15 mouse cellular contexts compared by ENCODE assay signal in genomic region chr7:45178550-45178949, GRCm38 (mm10). TPM values are rescaled to one million over a fixed set of nuclear protein-coding genes. Genes with fewer than 3 reads are reported as not detected.
"Had no signal": no experiment of that assay in that cellular context is flagged by ENCODE, and none has a peak within 500 bp of the region (broad histone marks: within the 10 kb centered on the region; RNA-seq: fewer than 3 reads in every experiment).

No protein-coding gene starts in this region.

- H3K9ac ChIP-seq: limb, embryonic 12.5 days; lung, embryonic 15.5 days; midbrain, embryonic 12.5 days; neural tube, embryonic 13.5 days had no signal

- H3K27ac ChIP-seq: limb, embryonic 12.5 days; lung, embryonic 15.5 days; midbrain, embryonic 12.5 days; neural tube, embryonic 13.5 days had no signal

- ATAC-seq: midbrain, embryonic 16.5 days had no signal

- DNase-seq: kidney, adult 8-10 months; kidney, postnatal 36 days; retina, postnatal 1 day; right cerebral cortex, postnatal 4 days; spleen, adult 18-20 months; thymus, postnatal 4 days had no signal

- H3K4me3 ChIP-seq: limb, embryonic 12.5 days; lung, embryonic 15.5 days; midbrain, embryonic 12.5 days; neural tube, embryonic 13.5 days had no signal

- H3K4me2 ChIP-seq: limb, embryonic 12.5 days; lung, embryonic 15.5 days; midbrain, embryonic 12.5 days; neural tube, embryonic 13.5 days had no signal

- H3K9me3 ChIP-seq: limb, embryonic 12.5 days; lung, embryonic 15.5 days; midbrain, embryonic 12.5 days; neural tube, embryonic 13.5 days had no signal

- H3K36me3 ChIP-seq: limb, embryonic 12.5 days; lung, embryonic 15.5 days; midbrain, embryonic 12.5 days; neural tube, embryonic 13.5 days had no signal

RNA-seq across cellular contexts. Expression of gene Gfy, which starts 0.8 kb away (rescaled TPM):
- polyA plus RNA-seq: kidney, embryonic 16.5 days; limb, embryonic 12.5 days; liver, adult 2 months; liver, embryonic 16.5 days; lung, embryonic 15.5 days; midbrain, embryonic 12.5 days; midbrain, embryonic 16.5 days; neural tube, embryonic 13.5 days; stomach, embryonic 14.5 days had no signal

RNA-seq across cellular contexts. Expression of gene Pth2, which starts 2.2 kb away (rescaled TPM):
- polyA plus RNA-seq: kidney, embryonic 16.5 days; limb, embryonic 12.5 days; liver, adult 2 months; liver, embryonic 16.5 days; lung, embryonic 15.5 days; neural tube, embryonic 13.5 days; stomach, embryonic 14.5 days had no signal

RNA-seq across cellular contexts. Expression of gene Slc17a7, which starts 14.8 kb away (rescaled TPM):
- polyA plus RNA-seq: liver, adult 2 months; liver, embryonic 16.5 days; stomach, embryonic 14.5 days had no signal
